19 mouse cellular contexts compared by ENCODE assay signal in the genomic region with DNA sequence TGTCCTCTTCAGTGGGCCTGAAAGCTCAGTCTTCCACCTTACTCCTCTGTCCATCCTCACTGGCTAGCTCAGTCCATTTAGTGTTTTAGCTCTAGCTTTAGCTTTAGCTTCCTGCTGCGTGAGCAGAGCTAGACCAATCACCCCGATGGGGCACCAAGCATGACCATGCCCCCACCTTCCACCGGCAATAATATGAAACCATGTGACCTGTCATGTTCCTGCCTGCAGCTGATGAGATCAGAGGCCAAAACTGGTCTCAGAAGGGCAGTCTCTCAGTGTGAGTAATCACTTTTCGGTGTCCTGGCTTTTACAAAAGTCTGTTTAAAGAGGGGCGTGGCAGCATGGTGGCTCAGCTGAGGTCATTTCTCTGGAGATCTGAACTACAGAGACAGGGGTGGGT.
DNase-seq lines count a peak whose midpoint lies in the region; ATAC-seq lines count a peak whose summit lies in the region.
"Had no signal": no experiment of that assay in that cellular context is flagged by ENCODE, and none has a peak within 500 bp of the region (broad histone marks: within the 10 kb centered on the region; RNA-seq: fewer than 3 reads in every experiment).

No protein-coding gene starts in this region.

- H3K4me3 ChIP-seq in heart, embryonic 14.5 days (ENCODE audit: control insufficient read depth in 1 of 2, insufficient read depth in 1 of 2, low read depth in 1 of 2, low read length in 2 of 2), result no peak overlapping the region
- no peak overlapping the region for H3K4me3 ChIP-seq in intestine, embryonic 16.5 days (ENCODE audit: low read length)
- no peak overlapping the region for H3K4me3 ChIP-seq in midbrain, embryonic 10.5 days
- H3K4me3 ChIP-seq: embryonic facial prominence, embryonic 10.5 days; erythroblast, embryonic 14.5 days; hindbrain, embryonic 10.5 days; liver, embryonic 12.5 days had no signal

- peak; percentile 23 for ATAC-seq in heart, embryonic 14.5 days (ENCODE audit: insufficient number of reproducible peaks, insufficient read depth, low FRiP score, low read depth)
- peak; percentile 76 for ATAC-seq in intestine, embryonic 16.5 days
- no peak for ATAC-seq in CD4-positive, CD25-positive, alpha-beta regulatory T cell, adult 4 months
- ATAC-seq: forebrain, embryonic 16.5 days; liver, embryonic 12.5 days had no signal

- H3K36me3 ChIP-seq in heart, embryonic 14.5 days (ENCODE audit: control insufficient read depth, insufficient read depth, low read length), result peaks cover 74% of the 10 kb centered on the region
- no peaks in the 10 kb centered on the region for H3K36me3 ChIP-seq in intestine, embryonic 16.5 days (ENCODE audit: control insufficient read depth, insufficient read depth, low read length)
- peaks cover 47% of the 10 kb centered on the region for H3K36me3 ChIP-seq in midbrain, embryonic 10.5 days
- H3K36me3 ChIP-seq: liver, embryonic 12.5 days had no signal

- DNase-seq in heart, adult 8-10 months (ENCODE audit: low spot score), result no peak
- DNase-seq in 3T3-L1 (ENCODE audit: low read depth, low spot score), result peak; percentile 46
- DNase-seq in NIH3T3 (ENCODE audit: low read depth), result peak; percentile 9
- no peak for DNase-seq in midbrain, embryonic 10.5 days (ENCODE audit: low spot score)
- no peak for DNase-seq in left cerebral cortex, postnatal 4 days
- DNase-seq: cerebellum, postnatal 14 days; kidney, adult 18-20 months; kidney, postnatal 25 days; lung, postnatal 10 days; right cerebral cortex, adult 18-20 months; thymus, postnatal 4 days had no signal

- no peak overlapping the region for H3K9ac ChIP-seq in heart, embryonic 14.5 days (ENCODE audit: low read length)
- H3K9ac ChIP-seq in intestine, embryonic 16.5 days (ENCODE audit: low read depth, low read length), result no peak overlapping the region
- H3K9ac ChIP-seq: liver, embryonic 12.5 days had no signal

- intact Hi-C loops in left cerebral cortex, postnatal 4 days (cut with DNase I), result loop anchor here (10.0 kb wide), 1 partner anchor 86 kb away; no protein-coding TSS in a partner anchor

- H3K4me2 ChIP-seq in heart, embryonic 14.5 days (ENCODE audit: low read length), result no peak overlapping the region
- H3K4me2 ChIP-seq in intestine, embryonic 16.5 days (ENCODE audit: low read depth, low read length), result no peak overlapping the region
- H3K4me2 ChIP-seq: liver, embryonic 12.5 days had no signal

- peak overlapping the region; percentile 36 to 78; a peak in 3 of 4 replicates for H3K27ac ChIP-seq in heart, embryonic 14.5 days (replicated peaks in 1 of 2; ENCODE audit: control insufficient read depth in 1 of 2, insufficient read depth in 1 of 2, low read depth in 2 of 2, low read length in 2 of 2)
- H3K27ac ChIP-seq in intestine, embryonic 16.5 days (ENCODE audit: low read length), result no peak overlapping the region
- no peak overlapping the region for H3K27ac ChIP-seq in midbrain, embryonic 10.5 days (replicated peaks)
- H3K27ac ChIP-seq: embryonic facial prominence, embryonic 10.5 days; hindbrain, embryonic 10.5 days; liver, embryonic 12.5 days had no signal

- peaks cover 22 to 41% of the 10 kb centered on the region in 2 experiments for H3K4me1 ChIP-seq in heart, embryonic 14.5 days (ENCODE audit: control insufficient read depth in 2 of 2, insufficient read depth in 2 of 2, low read length in 2 of 2)
- H3K4me1 ChIP-seq in intestine, embryonic 16.5 days (ENCODE audit: control insufficient read depth, insufficient read depth, low read length), result 0 out of 2 replicates have a peak, but pooled peaks cover 4% of the 10 kb centered on the region
- peaks cover 17% of the 10 kb centered on the region for H3K4me1 ChIP-seq in midbrain, embryonic 10.5 days
- H3K4me1 ChIP-seq: embryonic facial prominence, embryonic 10.5 days; liver, embryonic 12.5 days had no signal

- H3K9me3 ChIP-seq in heart, embryonic 14.5 days (ENCODE audit: control insufficient read depth, low read length), result no peaks in the 10 kb centered on the region
- no peaks in the 10 kb centered on the region for H3K9me3 ChIP-seq in intestine, embryonic 16.5 days (ENCODE audit: control insufficient read depth, low read length)
- H3K9me3 ChIP-seq in midbrain, embryonic 10.5 days (replicated peaks), result no peaks in the 10 kb centered on the region
- H3K9me3 ChIP-seq: embryonic facial prominence, embryonic 10.5 days; hindbrain, embryonic 10.5 days; liver, embryonic 12.5 days had no signal

- H3K27me3 ChIP-seq in heart, embryonic 14.5 days (ENCODE audit: control insufficient read depth, insufficient read depth, low read length), result no peaks in the 10 kb centered on the region
- H3K27me3 ChIP-seq in intestine, embryonic 16.5 days (replicated peaks; ENCODE audit: control insufficient read depth, insufficient read depth, low read length), result no peaks in the 10 kb centered on the region
- H3K27me3 ChIP-seq in midbrain, embryonic 10.5 days (ENCODE audit: low read depth, poor library complexity, severe bottlenecking), result no peaks in the 10 kb centered on the region
- H3K27me3 ChIP-seq: liver, embryonic 12.5 days had no signal

- WGBS in heart, embryonic 14.5 days, result 29% methylated on average over 5 of the region's 5 CpGs
- WGBS in intestine, embryonic 16.5 days, result 43% methylated on average over 5 of the region's 5 CpGs
- WGBS in midbrain, embryonic 10.5 days, result 74% methylated on average over 5 of the region's 5 CpGs

Comparison
In these comparisons a context has a peak if more than half of its experiments do, and no peak if none do; other contexts are left out.
1. H3K27ac ChIP-seq: peak in heart, embryonic 14.5 days (2 of 2); none in intestine, embryonic 16.5 days (single experiment) and midbrain, embryonic 10.5 days (single experiment).
2. DNase-seq: peak in 3T3-L1 (single experiment) and NIH3T3 (single experiment); none in heart, adult 8-10 months (single experiment), midbrain, embryonic 10.5 days (single experiment) and left cerebral cortex, postnatal 4 days (single experiment).